Mouse (Mus musculus): ENCODE data around the gene Dmrta1.
"Not testable (repeated sequence)": the region's sequence is repeated elsewhere in the genome, so short reads cannot be mapped to it uniquely, and the experiment has no call there.

Gene Dmrta1

GRCm38 (mm10) chr4:89679195-89679594 lies at the start of gene Dmrta1:
Gene Dmrta1 (plus strand): TSS chr4:89679436.
- CTCF ChIA-PET = no interaction called here

- CTCF ChIA-PET = no interaction called here
These were observed 48.7 kb upstream of the Dmrta1 start for GRCm38 (mm10) chr4:89630374-89631079.

- CTCF ChIA-PET = no interaction called here
These were observed 47.7 kb upstream of the Dmrta1 start for GRCm38 (mm10) chr4:89631560-89631959.

GRCm38 (mm10) chr4:89638651-89639050 lies 40.6 kb upstream of the Dmrta1 start:
- CTCF ChIA-PET = no interaction called here

- CTCF ChIA-PET = no interaction called here
These were observed 34.8 kb upstream of the Dmrta1 start for GRCm38 (mm10) chr4:89644235-89645115.

GRCm38 (mm10) chr4:89650352-89651311 lies 28.6 kb upstream of the Dmrta1 start:
- CTCF ChIA-PET = no interaction called here

- CTCF ChIA-PET = no interaction called here
These were observed 27.9 kb upstream of the Dmrta1 start for GRCm38 (mm10) chr4:89651312-89651686.

- CTCF ChIA-PET = no interaction called here
These were observed 27.5 kb upstream of the Dmrta1 start for GRCm38 (mm10) chr4:89651779-89652178.

GRCm38 (mm10) chr4:89663406-89663805 lies 15.8 kb upstream of the Dmrta1 start:
- CTCF ChIA-PET = no interaction called here

GRCm38 (mm10) chr4:89674711-89675110 lies 4.5 kb upstream of the Dmrta1 start:
- CTCF ChIA-PET = no interaction called here

GRCm38 (mm10) chr4:89677903-89678302 lies 1.3 kb upstream of the Dmrta1 start:
- CTCF ChIA-PET = no interaction called here

- CTCF ChIA-PET = no interaction called here
These were observed 523 bp upstream of the Dmrta1 start for GRCm38 (mm10) chr4:89678713-89679112.

- CTCF ChIA-PET = no interaction called here
These were observed 8.9 kb downstream of the Dmrta1 start for GRCm38 (mm10) chr4:89687961-89688803.

GRCm38 (mm10) chr4:89688804-89689497 lies 9.7 kb downstream of the Dmrta1 start:
- CTCF ChIA-PET = no interaction called here

- CTCF ChIA-PET = no interaction called here
These were observed 12.7 kb downstream of the Dmrta1 start for GRCm38 (mm10) chr4:89691936-89692335.

- CTCF ChIA-PET = no interaction called here
These were observed 13.5 kb downstream of the Dmrta1 start for GRCm38 (mm10) chr4:89692780-89693179.

- CTCF ChIA-PET = no interaction called here
These were observed 16.4 kb downstream of the Dmrta1 start for GRCm38 (mm10) chr4:89695589-89695988.

GRCm38 (mm10) chr4:89697951-89698350 lies 18.7 kb downstream of the Dmrta1 start:
- CTCF ChIA-PET = no interaction called here

- CTCF ChIA-PET = not testable (repeated sequence)
These were observed 44.4 kb downstream of the Dmrta1 start for GRCm38 (mm10) chr4:89723526-89724190.
